Comparison of ENCODE assay signal across 22 mouse cellular contexts in the genomic region with DNA sequence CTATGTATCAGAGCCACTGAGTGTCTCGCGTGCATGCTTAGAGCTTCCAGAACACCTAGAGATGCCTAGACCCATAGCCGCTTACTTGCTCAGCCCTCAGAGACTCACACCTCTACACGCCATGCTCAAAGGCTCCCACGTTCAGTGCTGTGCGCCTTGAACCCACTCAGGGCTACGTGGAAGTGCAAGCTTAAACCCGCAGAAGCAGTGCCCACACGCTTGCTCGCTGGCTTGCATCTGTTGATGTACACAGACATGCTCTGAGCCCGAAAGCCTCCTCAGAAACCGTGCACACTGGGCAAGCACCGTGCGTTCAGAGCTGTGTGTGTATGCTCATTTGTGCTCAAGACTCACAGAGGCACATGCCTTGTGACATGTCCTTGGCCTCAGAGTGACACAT. TPM values are rescaled to one million over a fixed set of nuclear protein-coding genes. Genes with fewer than 3 reads are reported as not detected.
A peak's percentile ranks its signal among the peaks of the same experiment; 100 is the strongest.
DNase-seq lines count a peak whose midpoint lies in the region; TF ChIP-seq lines count a peak whose summit lies in the region.
"Had no signal": no experiment of that assay in that cellular context is flagged by ENCODE, and none has a peak within 500 bp of the region (broad histone marks: within the 10 kb centered on the region; RNA-seq: fewer than 3 reads in every experiment).

No protein-coding gene starts in this region.

- peak overlapping the region; percentile 57; the same call in 1 of the 2 replicates for H3K27ac ChIP-seq in layer of hippocampus, adult 2 months
- H3K27ac ChIP-seq: embryonic facial prominence, embryonic 13.5 days; embryonic facial prominence, embryonic 15.5 days; forebrain, embryonic 10.5 days; forebrain, embryonic 12.5 days had no signal

- no peak for DNase-seq in layer of hippocampus, adult 2 months (ENCODE audit: low spot score in 2 of 2)
- no peak for DNase-seq in layer of hippocampus, adult 8-10 months (ENCODE audit: low spot score in 2 of 2)
- peak; percentile 74 for DNase-seq in right cerebral cortex, adult 18-20 months
- DNase-seq in right cerebral cortex, postnatal 25 days, result no peak
- no peak for DNase-seq in cerebellum, postnatal 36 days
- DNase-seq: adrenal gland, adult 2 months; adrenal gland, postnatal 10 days; adrenal gland, postnatal 25 days; cerebellum, adult 11-12 months; cerebellum, adult 2 months; cerebellum, adult 9-10 months; cerebellum, postnatal 10 days; cerebellum, postnatal 25 days; embryo, embryonic 11 days had no signal

- no peak overlapping the region for H3K4me3 ChIP-seq in layer of hippocampus, adult 2 months
- H3K4me3 ChIP-seq: embryonic facial prominence, embryonic 13.5 days; embryonic facial prominence, embryonic 15.5 days; erythroblast, embryonic 14.5 days; forebrain, embryonic 10.5 days; forebrain, embryonic 12.5 days had no signal

- no peak for TF ChIP-seq CTCF in layer of hippocampus, adult 2 months (conservative IDR thresholded peaks at IDR 0.05)

RNA-seq across cellular contexts. Expression of a gene that starts 20.5 kb away (rescaled TPM):
- total RNA-seq in layer of hippocampus, adult 2 months (2021), result under 1 TPM; 0.20 to 0.37 TPM
- 1 to 10 TPM in 2 of 4 experiments, under 1 TPM in 2; 0.50 to 1.3 (median 0.96) TPM for total RNA-seq in layer of hippocampus, adult 8-10 months (2022)
- total RNA-seq: adrenal gland, postnatal 10 days; adrenal gland, postnatal 25 days; common myeloid progenitor, adult 5-6 weeks; ES-E14; MEL had no signal
